Mouse (Mus musculus): Measurements from ENCODE around the gene Wdfy4. TPM values are rescaled to one million over a fixed set of nuclear protein-coding genes. Genes with fewer than 3 reads are reported as not detected.

Wdfy4 gene
- polyA plus RNA-seq, 2 experiments, result 0.60 to 0.89 TPM

- no peaks in the 10 kb centered on the region for H3K27me3 ChIP-seq (ENCODE audit: control insufficient read depth, insufficient read depth, low read length)
- no peak for TF ChIP-seq POLR2A (IDR thresholded peaks at IDR 0.05; ENCODE audit: borderline replicate concordance, extremely low read depth, insufficient read depth, insufficient read length)
- no peak overlapping the region for H3K4me2 ChIP-seq (replicated peaks; ENCODE audit: low read depth, low read length, severe bottlenecking)
- H3K27ac ChIP-seq (replicated peaks; ENCODE audit: low read depth, low read length), result no peak overlapping the region
- no peaks in the 10 kb centered on the region for H3K9me3 ChIP-seq (ENCODE audit: control insufficient read depth, low read length)
- DNase-seq (ENCODE audit: low spot score) (no peak), ATAC-seq (ENCODE audit: low FRiP score, low read depth) (no peak)
- H3K36me3 ChIP-seq (ENCODE audit: control insufficient read depth, insufficient read depth, low read length), result no peaks in the 10 kb centered on the region
- H3K4me1 ChIP-seq (ENCODE audit: control insufficient read depth, insufficient read depth, low read length), result no peaks in the 10 kb centered on the region
- no peak overlapping the region for H3K4me3 ChIP-seq (replicated peaks; ENCODE audit: low read length)
- 76% methylated on average over 9 of the region's 9 CpGs for WGBS
- no peak overlapping the region for H3K9ac ChIP-seq (ENCODE audit: low read depth, low read length, severe bottlenecking)
Measured at GRCm38 (mm10) chr14:33136843-33137242, 48.5 kb downstream of the Wdfy4 start.

GRCm38 (mm10) chr14:33135170-33135569 is 50.1 kb downstream of the Wdfy4 start:
- no peak overlapping the region for H3K27ac ChIP-seq (replicated peaks; ENCODE audit: low read depth, low read length)
- no peaks in the 10 kb centered on the region for H3K27me3 ChIP-seq (ENCODE audit: control insufficient read depth, insufficient read depth, low read length)
- H3K9me3 ChIP-seq (ENCODE audit: control insufficient read depth, low read length), result no peaks in the 10 kb centered on the region
- no peaks in the 10 kb centered on the region for H3K4me1 ChIP-seq (ENCODE audit: control insufficient read depth, insufficient read depth, low read length)
- TF ChIP-seq POLR2A (IDR thresholded peaks at IDR 0.05; ENCODE audit: borderline replicate concordance, extremely low read depth, insufficient read depth, insufficient read length), result no peak
- H3K4me2 ChIP-seq (replicated peaks; ENCODE audit: low read depth, low read length, severe bottlenecking), result no peak overlapping the region
- DNase-seq (ENCODE audit: low spot score) (no peak), ATAC-seq (ENCODE audit: low FRiP score, low read depth) (no peak)
- H3K9ac ChIP-seq (ENCODE audit: low read depth, low read length, severe bottlenecking), result no peak overlapping the region
- 83% methylated on average over 6 of the region's 6 CpGs for WGBS
- H3K4me3 ChIP-seq (replicated peaks; ENCODE audit: low read length), result no peak overlapping the region
- no peaks in the 10 kb centered on the region for H3K36me3 ChIP-seq (ENCODE audit: control insufficient read depth, insufficient read depth, low read length)

- DNase-seq (ENCODE audit: low spot score) (no peak), ATAC-seq (ENCODE audit: low FRiP score, low read depth) (no peak)
- H3K36me3 ChIP-seq (ENCODE audit: control insufficient read depth, insufficient read depth, low read length), result no peaks in the 10 kb centered on the region
- no peak overlapping the region for H3K27ac ChIP-seq (replicated peaks; ENCODE audit: low read depth, low read length)
- H3K4me3 ChIP-seq (replicated peaks; ENCODE audit: low read length), result no peak overlapping the region
- no peaks in the 10 kb centered on the region for H3K4me1 ChIP-seq (ENCODE audit: control insufficient read depth, insufficient read depth, low read length)
- no peaks in the 10 kb centered on the region for H3K9me3 ChIP-seq (ENCODE audit: control insufficient read depth, low read length)
- H3K27me3 ChIP-seq (ENCODE audit: control insufficient read depth, insufficient read depth, low read length), result no peaks in the 10 kb centered on the region
- TF ChIP-seq POLR2A (IDR thresholded peaks at IDR 0.05; ENCODE audit: borderline replicate concordance, extremely low read depth, insufficient read depth, insufficient read length), result no peak
- WGBS, result 77% methylated on average over 7 of the region's 7 CpGs
- H3K9ac ChIP-seq (ENCODE audit: low read depth, low read length, severe bottlenecking), result no peak overlapping the region
- H3K4me2 ChIP-seq (replicated peaks; ENCODE audit: low read depth, low read length, severe bottlenecking), result no peak overlapping the region
Measured at GRCm38 (mm10) chr14:33131044-33131758, 54.1 kb downstream of the Wdfy4 start.

GRCm38 (mm10) chr14:33116590-33116989 is 68.7 kb downstream of the Wdfy4 start:
- DNase-seq (ENCODE audit: low spot score), result no peak
- no peaks in the 10 kb centered on the region for H3K27me3 ChIP-seq (ENCODE audit: control insufficient read depth, insufficient read depth, low read length)
- no peak for ATAC-seq (ENCODE audit: low FRiP score, low read depth)
- no peak overlapping the region for H3K27ac ChIP-seq (replicated peaks; ENCODE audit: low read depth, low read length)
- WGBS, result 78% methylated on average over 1 of the region's 1 CpGs
- no peak for TF ChIP-seq POLR2A (IDR thresholded peaks at IDR 0.05; ENCODE audit: borderline replicate concordance, extremely low read depth, insufficient read depth, insufficient read length)
- no peaks in the 10 kb centered on the region for H3K9me3 ChIP-seq (ENCODE audit: control insufficient read depth, low read length)
- H3K4me2 ChIP-seq (replicated peaks; ENCODE audit: low read depth, low read length, severe bottlenecking), result no peak overlapping the region
- H3K4me1 ChIP-seq (ENCODE audit: control insufficient read depth, insufficient read depth, low read length), result no peaks in the 10 kb centered on the region
- H3K9ac ChIP-seq (ENCODE audit: low read depth, low read length, severe bottlenecking), result no peak overlapping the region
- no peaks in the 10 kb centered on the region for H3K36me3 ChIP-seq (ENCODE audit: control insufficient read depth, insufficient read depth, low read length)
- no peak overlapping the region for H3K4me3 ChIP-seq (replicated peaks; ENCODE audit: low read length)

- TF ChIP-seq POLR2A (IDR thresholded peaks at IDR 0.05; ENCODE audit: borderline replicate concordance, extremely low read depth, insufficient read depth, insufficient read length), result no peak
- WGBS, result 78% methylated on average over 3 of the region's 3 CpGs
- no peaks in the 10 kb centered on the region for H3K4me1 ChIP-seq (ENCODE audit: control insufficient read depth, insufficient read depth, low read length)
Measured at GRCm38 (mm10) chr14:33104809-33105208, 80.5 kb downstream of the Wdfy4 start.

More at GRCm38 (mm10) chr14:33104809-33105208, 80.5 kb downstream of the Wdfy4 start:
- Histone ChIP-seq H3K36me3 (ENCODE audit: control insufficient read depth, insufficient read depth, low read length) (no peaks in the 10 kb centered on the region), H3K4me2 (replicated peaks; ENCODE audit: low read depth, low read length, severe bottlenecking) (no peak overlapping the region), H3K27me3 (ENCODE audit: control insufficient read depth, insufficient read depth, low read length) (no peaks in the 10 kb centered on the region), H3K9ac (ENCODE audit: low read depth, low read length, severe bottlenecking) (no peak overlapping the region), H3K9me3 (ENCODE audit: control insufficient read depth, low read length) (no peaks in the 10 kb centered on the region), H3K27ac (replicated peaks; ENCODE audit: low read depth, low read length) (no peak overlapping the region), H3K4me3 (replicated peaks; ENCODE audit: low read length) (no peak overlapping the region)
- DNase-seq (ENCODE audit: low spot score) (no peak), ATAC-seq (ENCODE audit: low FRiP score, low read depth) (no peak)

Measured in limb, embryonic 14.5 days (tissue).